Mouse (Mus musculus) kidney, adult 2 months (tissue): Measurements from ENCODE around the gene Lrrc40. TPM values are rescaled to one million over a fixed set of nuclear protein-coding genes. Genes with fewer than 3 reads are reported as not detected.

Experiments
- DNase-seq: peaks from one replicate; pipeline ENCODE4 v3.0.0; 2021
- H3K27ac ChIP-seq: fragments of 200-500 bp; 2 replicates; pipeline ENCODE4 v1.5.1; 2012; ENCODE audit warnings: low read depth, low read length, control low read depth, inconsistent platforms; ENCODE audit not compliant: insufficient read depth
- H3K27me3 ChIP-seq: fragments of 200-500 bp; replicated peaks from 2 replicates; pipeline ENCODE4 v1.6.1; 2012; ENCODE audit warnings: mild to moderate bottlenecking, moderate library complexity, low read length, inconsistent platforms; ENCODE audit not compliant: control insufficient read depth, insufficient read depth
- H3K36me3 ChIP-seq: fragments of 200-500 bp; 2 replicates; pipeline ENCODE4 v1.6.1; 2012; ENCODE audit warnings: mild to moderate bottlenecking, moderate library complexity, low read length, inconsistent platforms; ENCODE audit not compliant: control insufficient read depth, insufficient read depth
- H3K4me1 ChIP-seq: fragments of 200-500 bp; 2 replicates; pipeline ENCODE4 v1.6.1; 2011; ENCODE audit warnings: low read length; ENCODE audit not compliant: control insufficient read depth, insufficient read depth
- H3K4me3 ChIP-seq: fragments of 200-500 bp; 2 replicates; pipeline ENCODE4 v1.5.1; 2011; ENCODE audit warnings: mild to moderate bottlenecking, low read depth, low read length, control low read depth; ENCODE audit not compliant: insufficient read depth
- CTCF ChIP-seq: fragments of 200-500 bp; conservative IDR thresholded peaks from 2 replicates; pipeline ENCODE4 v1.5.1; 2011; ENCODE audit warnings: low read depth, mild to moderate bottlenecking, control low read depth, low read length, moderate library complexity, mixed read lengths; ENCODE audit not compliant: insufficient read depth, insufficient read length
- POLR2A ChIP-seq: fragments of 200-500 bp; IDR thresholded peaks from one replicate; pipeline ENCODE4 v1.6.1; 2011; ENCODE audit warnings: low read depth, low read length, control low read depth
- WGBS: fragments of 180-500 bp; shearing (Covaris S2); methylation state at CpG from one replicate; pipeline ENCODE4 v1.1.7; 2018; 5-methylcytosine and 5-hydroxymethylcytosine counted together
- polyA plus RNA-seq: library from polyadenylated mRNA; depleted of rRNA; stranded (reverse); fragments of >200 nt; gene quantifications from 2 replicates; pipeline ENCODE4 v1.2.3, GENCODE M21; 2012

The Lrrc40 gene
- polyA plus RNA-seq, 1 experiment, result 7.0 TPM

DNA sequence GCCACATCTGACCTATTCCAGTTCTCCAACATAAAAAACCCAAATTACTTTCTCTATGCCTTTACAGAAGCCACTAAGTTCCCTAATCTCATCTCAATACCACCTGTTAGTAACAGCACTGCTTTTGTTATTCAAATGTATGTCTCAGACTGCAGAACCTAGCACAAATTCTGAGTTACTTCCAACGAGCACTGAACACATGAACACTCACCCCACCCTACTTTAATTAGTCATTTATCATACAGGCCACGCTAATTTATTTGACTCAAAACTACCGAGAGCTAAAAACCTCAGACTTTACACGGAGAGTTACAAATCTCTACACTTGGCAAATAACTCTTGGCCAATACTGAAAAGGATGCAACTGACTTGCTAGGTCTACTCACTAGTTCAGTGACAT is 4.4 kb upstream of the Lrrc40 start:
- Histone ChIP-seq H3K27me3 (no peaks in the 10 kb centered on the region), H3K4me3 (peak overlapping the region; percentile 99; the same call in 1 of the 2 replicates), H3K36me3 (no peaks in the 10 kb centered on the region), H3K4me1 (peaks cover 6% of the 10 kb centered on the region), H3K27ac (no peak overlapping the region)
- no peak for DNase-seq
- no peak for TF ChIP-seq CTCF
- TF ChIP-seq POLR2A, result no peak
- under 1% methylated on average over 4 of the region's 4 CpGs for WGBS

- peak; percentile 58 for DNase-seq
- TF ChIP-seq CTCF (no peak), POLR2A (no peak)
- Histone ChIP-seq H3K27me3 (no peaks in the 10 kb centered on the region), H3K4me3 (peak overlapping the region; percentile 74), H3K4me1 (peaks cover 6% of the 10 kb centered on the region), H3K36me3 (no peaks in the 10 kb centered on the region), H3K27ac (peak overlapping the region; percentile 87)
- WGBS, result under 1% methylated on average over 11 of the region's 11 CpGs
Measured at GRCm38 (mm10) chr3:158035866-158036265, 596 bp upstream of the Lrrc40 start.

DNA sequence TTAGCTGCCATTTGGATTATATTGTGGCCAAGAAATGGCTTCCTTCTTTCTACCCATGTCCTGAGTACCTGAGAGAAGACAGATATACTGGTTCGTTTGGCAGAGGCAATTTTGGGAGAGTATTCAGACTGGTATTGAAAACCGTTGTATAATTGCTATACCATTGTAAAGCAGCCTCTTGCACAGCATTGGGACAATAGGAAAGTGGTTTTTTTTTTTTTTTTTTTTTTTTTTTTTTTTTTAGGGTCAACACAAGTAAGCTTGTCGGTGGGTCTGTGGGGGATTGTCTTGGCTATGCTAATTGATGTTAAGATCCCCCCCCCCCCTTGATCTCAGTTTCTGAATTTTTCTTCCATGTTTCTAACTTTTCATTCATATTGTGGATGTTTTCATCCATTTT is 1.6 kb downstream of the Lrrc40 start:
- Histone ChIP-seq H3K36me3 (no peaks in the 10 kb centered on the region), H3K4me3 (no peak overlapping the region), H3K27ac (no peak overlapping the region), H3K27me3 (no peaks in the 10 kb centered on the region), H3K4me1 (peaks cover 6% of the 10 kb centered on the region)
- 94% methylated on average over 3 of the region's 3 CpGs for WGBS
- TF ChIP-seq POLR2A (no peak), CTCF (no peak)
- DNase-seq, result no peak

DNA sequence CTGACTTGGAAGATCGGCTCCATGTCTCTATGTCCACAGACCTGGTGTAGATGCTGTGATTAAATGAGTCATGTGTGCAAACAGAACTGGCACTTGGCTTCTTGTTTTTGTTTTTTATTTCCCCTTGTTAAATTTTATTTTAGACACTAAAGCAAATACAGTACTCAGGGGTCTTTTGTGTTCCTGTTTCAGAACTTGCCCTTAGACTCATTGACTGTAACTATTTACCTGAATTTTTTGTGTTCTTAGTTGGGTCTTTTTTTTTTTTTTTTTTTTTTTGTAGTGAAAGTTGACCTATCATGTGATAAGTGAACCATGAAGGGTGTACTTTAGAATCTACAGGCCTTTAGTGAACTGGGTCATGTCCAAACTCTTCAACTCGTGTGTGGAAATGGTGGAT is 4.3 kb downstream of the Lrrc40 start:
- peak; percentile 34 for DNase-seq
- H3K27ac ChIP-seq, result no peak overlapping the region
- H3K4me3 ChIP-seq, result no peak overlapping the region
- H3K36me3 ChIP-seq, result no peaks in the 10 kb centered on the region
- WGBS, result 50% methylated on average over 2 of the region's 2 CpGs
- no peaks in the 10 kb centered on the region for H3K4me1 ChIP-seq
- TF ChIP-seq POLR2A (no peak), CTCF (no peak)
- H3K27me3 ChIP-seq, result no peaks in the 10 kb centered on the region

GRCm38 (mm10) chr3:158049508-158049907 is 13.0 kb downstream of the Lrrc40 start:
- Histone ChIP-seq H3K4me1 (no peaks in the 10 kb centered on the region), H3K4me3 (no peak overlapping the region), H3K36me3 (no peaks in the 10 kb centered on the region), H3K27me3 (no peaks in the 10 kb centered on the region), H3K27ac (no peak overlapping the region)
- TF ChIP-seq POLR2A (no peak), CTCF (no peak)
- DNase-seq, result no peak
- WGBS, result 81% methylated on average over 2 of the region's 2 CpGs

DNA sequence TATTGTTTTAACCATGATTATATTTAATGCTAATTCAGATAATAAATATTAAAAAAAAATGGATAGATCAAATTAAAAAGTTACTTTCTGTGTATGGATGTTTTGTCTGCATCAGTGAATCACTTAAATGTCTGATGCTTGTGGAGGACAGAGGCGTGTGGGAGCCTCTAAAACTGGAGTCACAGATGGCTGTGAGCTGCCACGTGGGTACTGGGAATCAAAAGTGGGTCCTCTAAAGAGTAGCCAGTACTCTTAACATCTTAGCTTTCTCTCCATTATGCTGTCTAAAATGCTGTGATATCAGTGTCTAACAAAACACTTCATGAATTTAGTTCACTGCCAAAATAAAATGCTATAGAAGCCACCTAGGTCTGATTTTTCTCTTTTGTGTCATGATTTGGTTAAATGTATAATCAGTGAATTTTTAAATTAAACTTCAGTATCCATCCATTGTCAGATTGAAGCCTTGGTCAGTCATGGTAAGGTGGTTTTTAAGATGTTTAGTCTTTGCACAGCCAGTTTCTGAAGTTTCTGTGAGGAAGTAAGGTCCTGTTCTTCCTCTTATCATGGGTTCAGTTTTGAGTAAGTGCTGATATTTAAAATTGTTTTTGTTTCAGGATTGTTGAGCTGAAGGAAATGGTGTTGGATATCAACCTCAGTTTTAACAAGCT is 24.3 kb downstream of the Lrrc40 start:
- Histone ChIP-seq H3K27me3 (no peaks in the 10 kb centered on the region), H3K36me3 (peaks cover 2% of the 10 kb centered on the region), H3K4me3 (no peak overlapping the region), H3K4me1 (no peaks in the 10 kb centered on the region), H3K27ac (no peak overlapping the region)
- 84% methylated on average over 2 of the region's 2 CpGs for WGBS
- TF ChIP-seq POLR2A, result no peak
- no peak for TF ChIP-seq CTCF
- DNase-seq, result no peak

DNA sequence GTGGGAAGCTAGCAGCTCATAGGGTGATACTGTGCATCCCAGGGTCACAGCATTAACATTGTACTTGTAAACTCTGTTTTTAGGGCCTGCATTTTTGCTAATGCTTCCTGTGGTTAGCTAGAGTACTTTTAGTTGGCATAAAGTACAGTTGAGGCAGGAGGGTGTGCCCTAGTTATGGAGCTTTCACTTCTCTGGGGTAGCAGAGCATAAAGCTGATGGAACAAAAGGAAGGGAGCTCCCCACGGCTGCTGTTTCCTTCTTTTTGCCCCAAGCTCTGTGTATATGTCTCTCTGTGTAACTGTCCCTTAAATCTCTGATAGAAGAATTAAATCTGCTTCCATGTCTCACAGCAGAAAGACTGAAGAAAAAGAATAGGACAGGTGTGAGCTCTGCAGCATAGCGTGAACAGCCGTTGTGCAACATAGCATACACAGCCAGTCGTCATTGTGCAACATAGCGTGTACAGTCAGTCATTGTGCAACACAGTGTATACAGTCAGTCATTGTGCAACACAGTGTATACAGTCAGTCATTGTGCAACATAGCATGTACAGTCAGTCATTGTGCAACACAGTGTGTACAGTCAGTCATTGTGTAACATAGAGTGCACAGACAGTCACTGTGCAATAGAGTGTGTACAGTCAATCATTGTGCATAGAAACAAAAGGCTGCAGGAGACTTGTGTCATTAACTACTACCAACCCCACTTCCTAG is 25.5 kb downstream of the Lrrc40 start:
- TF ChIP-seq POLR2A, result no peak
- TF ChIP-seq CTCF, result no peak
- H3K27me3 ChIP-seq, result no peaks in the 10 kb centered on the region
- no peak for DNase-seq
- H3K4me3 ChIP-seq, result no peak overlapping the region
- no peak overlapping the region for H3K27ac ChIP-seq
- no peaks in the 10 kb centered on the region; the same call in 1 of the 2 replicates for H3K36me3 ChIP-seq
- 90% methylated on average over 5 of the region's 5 CpGs for WGBS
- no peaks in the 10 kb centered on the region for H3K4me1 ChIP-seq
